Mouse (Mus musculus): ENCODE results near the gene Med24. TPM values are rescaled to one million over a fixed set of nuclear protein-coding genes. Genes with fewer than 3 reads are reported as not detected.

Gene Med24
- total and polyA plus RNA-seq, 3 experiments = 41.6 to 54.5 (median 48.1) TPM

GRCm38 (mm10) chr11:98709001-98709741, 20.1 kb downstream of the Med24 start:
- Histone ChIP-seq H3K27me3 (ENCODE audit: control insufficient read depth, insufficient read depth, low read length) (no peaks in the 10 kb centered on the region), H3K27ac (peak overlapping the region; percentile 57), H3K36me3 (ENCODE audit: control insufficient read depth, insufficient read depth, low read length) (peaks cover 2% of the 10 kb centered on the region; the same call in 1 of the 2 replicates), H3K9ac (ENCODE audit: low read depth, low read length) (peak overlapping the region; percentile 18; the same call in 1 of the 2 replicates), H3K79me2 (replicated peaks; ENCODE audit: control insufficient read depth, insufficient read depth, low read length) (no peaks in the 10 kb centered on the region), H3K4me1 (ENCODE audit: control insufficient read depth, insufficient read depth, low read length) (peaks cover 25% of the 10 kb centered on the region), H3K4me3 (no peak overlapping the region; the same call in 1 of the 2 replicates)
- WGBS = 33% methylated on average over 26 of the region's 26 CpGs
- intact Hi-C loops (cut with DNase I) = loop anchor here (1.0 kb wide), 1 partner anchor 9 kb away; no protein-coding TSS in a partner anchor
- TF ChIP-seq CTCF (IDR thresholded peaks at IDR 0.05) = no peak
- no peak for TF ChIP-seq EP300 (IDR thresholded peaks at IDR 0.05; ENCODE audit: insufficient read depth, low read depth, low read length)
- no peak for TF ChIP-seq POLR2A (IDR thresholded peaks at IDR 0.05; ENCODE audit: insufficient read depth, low read depth, low read length)
- DNase-seq = peak; percentile 60 to 66

- H3K4me3 ChIP-seq = no peak overlapping the region; the same call in 1 of the 2 replicates
- peak overlapping the region; percentile 57 for H3K27ac ChIP-seq
- no peaks in the 10 kb centered on the region for H3K27me3 ChIP-seq (ENCODE audit: control insufficient read depth, insufficient read depth, low read length)
- no peak for TF ChIP-seq POLR2A (IDR thresholded peaks at IDR 0.05; ENCODE audit: insufficient read depth, low read depth, low read length)
- 35% methylated on average over 19 of the region's 19 CpGs for WGBS
- peak in 1 of 2 experiments; percentile 53 for DNase-seq
- no peaks in the 10 kb centered on the region for H3K79me2 ChIP-seq (replicated peaks; ENCODE audit: control insufficient read depth, insufficient read depth, low read length)
- intact Hi-C loops (cut with DNase I) = no loop called here
- H3K36me3 ChIP-seq (ENCODE audit: control insufficient read depth, insufficient read depth, low read length) = peaks cover 2% of the 10 kb centered on the region; the same call in 1 of the 2 replicates
- no peak overlapping the region for H3K9ac ChIP-seq (ENCODE audit: low read depth, low read length)
- H3K4me1 ChIP-seq (ENCODE audit: control insufficient read depth, insufficient read depth, low read length) = peaks cover 25% of the 10 kb centered on the region
Observed at GRCm38 (mm10) chr11:98708282-98708956, 20.8 kb downstream of the Med24 start.

GRCm38 (mm10) chr11:98707401-98708281, 21.6 kb downstream of the Med24 start:
- 66% methylated on average over 22 of the region's 22 CpGs for WGBS
- TF ChIP-seq CTCF (IDR thresholded peaks at IDR 0.05) (no peak), POLR2A (IDR thresholded peaks at IDR 0.05; ENCODE audit: insufficient read depth, low read depth, low read length) (no peak), EP300 (IDR thresholded peaks at IDR 0.05; ENCODE audit: insufficient read depth, low read depth, low read length) (no peak)
- Histone ChIP-seq H3K79me2 (replicated peaks; ENCODE audit: control insufficient read depth, insufficient read depth, low read length) (no peaks in the 10 kb centered on the region), H3K27me3 (ENCODE audit: control insufficient read depth, insufficient read depth, low read length) (no peaks in the 10 kb centered on the region), H3K27ac (peak overlapping the region; percentile 57), H3K4me1 (ENCODE audit: control insufficient read depth, insufficient read depth, low read length) (peaks cover 25% of the 10 kb centered on the region), H3K9ac (ENCODE audit: low read depth, low read length) (no peak overlapping the region), H3K4me3 (no peak overlapping the region), H3K36me3 (ENCODE audit: control insufficient read depth, insufficient read depth, low read length) (peaks cover 2% of the 10 kb centered on the region; the same call in 1 of the 2 replicates)
- intact Hi-C loops (cut with DNase I) = no loop called here
- peak; percentile 53 to 65 for DNase-seq

- Histone ChIP-seq H3K27me3 (ENCODE audit: control insufficient read depth, insufficient read depth, low read length) (no peaks in the 10 kb centered on the region), H3K4me3 (no peak overlapping the region), H3K9ac (ENCODE audit: low read depth, low read length) (no peak overlapping the region), H3K36me3 (ENCODE audit: control insufficient read depth, insufficient read depth, low read length) (peaks cover 2% of the 10 kb centered on the region; the same call in 1 of the 2 replicates), H3K79me2 (replicated peaks; ENCODE audit: control insufficient read depth, insufficient read depth, low read length) (no peaks in the 10 kb centered on the region), H3K27ac (no peak overlapping the region), H3K4me1 (ENCODE audit: control insufficient read depth, insufficient read depth, low read length) (peaks cover 21% of the 10 kb centered on the region)
- no peak for TF ChIP-seq EP300 (IDR thresholded peaks at IDR 0.05; ENCODE audit: insufficient read depth, low read depth, low read length)
- TF ChIP-seq CTCF (IDR thresholded peaks at IDR 0.05) = no peak
- TF ChIP-seq POLR2A (IDR thresholded peaks at IDR 0.05; ENCODE audit: insufficient read depth, low read depth, low read length) = no peak
- no peak for DNase-seq
- WGBS = 88% methylated on average over 10 of the region's 10 CpGs
- intact Hi-C loops (cut with DNase I) = no loop called here
Observed at GRCm38 (mm10) chr11:98705021-98705420, 24.2 kb downstream of the Med24 start.

GRCm38 (mm10) chr11:98702323-98702722, 26.9 kb downstream of the Med24 start:
- intact Hi-C loops (cut with DNase I) = loop anchor here (5.0 kb wide), 2 partner anchors 35 to 205 kb away; partner anchors contain the start of gene Cdc6
- Histone ChIP-seq H3K4me1 (ENCODE audit: control insufficient read depth, insufficient read depth, low read length) (peaks cover 4% of the 10 kb centered on the region; the same call in 1 of the 2 replicates), H3K27me3 (ENCODE audit: control insufficient read depth, insufficient read depth, low read length) (no peaks in the 10 kb centered on the region), H3K9ac (ENCODE audit: low read depth, low read length) (no peak overlapping the region), H3K4me3 (no peak overlapping the region), H3K79me2 (replicated peaks; ENCODE audit: control insufficient read depth, insufficient read depth, low read length) (no peaks in the 10 kb centered on the region), H3K27ac (no peak overlapping the region), H3K36me3 (ENCODE audit: control insufficient read depth, insufficient read depth, low read length) (no peaks in the 10 kb centered on the region)
- no peak for TF ChIP-seq CTCF (IDR thresholded peaks at IDR 0.05)
- TF ChIP-seq POLR2A (IDR thresholded peaks at IDR 0.05; ENCODE audit: insufficient read depth, low read depth, low read length) = no peak
- TF ChIP-seq EP300 (IDR thresholded peaks at IDR 0.05; ENCODE audit: insufficient read depth, low read depth, low read length) = no peak
- peak in 1 of 2 experiments; percentile 17 for DNase-seq
- WGBS = 70% methylated on average over 5 of the region's 5 CpGs
